Mouse (Mus musculus) ovary, postnatal 14 days (tissue): ENCODE measurements around the gene Zfp40.
"Not testable (repeated sequence)": the region's sequence is repeated elsewhere in the genome, so short reads cannot be mapped to it uniquely, and the experiment has no call there.

Experiments
- DNase-seq: peaks from one replicate; pipeline ENCODE4 v3.0.0; 2022; ENCODE audit warnings: low spot score

Zfp40 gene

GRCm38 (mm10) chr17:23192453-23193379 lies at the start of gene Zfp40:
TSS of gene Zfp40 (minus strand) at chr17:23193252.
- DNase-seq: peak; percentile 84

DNA sequence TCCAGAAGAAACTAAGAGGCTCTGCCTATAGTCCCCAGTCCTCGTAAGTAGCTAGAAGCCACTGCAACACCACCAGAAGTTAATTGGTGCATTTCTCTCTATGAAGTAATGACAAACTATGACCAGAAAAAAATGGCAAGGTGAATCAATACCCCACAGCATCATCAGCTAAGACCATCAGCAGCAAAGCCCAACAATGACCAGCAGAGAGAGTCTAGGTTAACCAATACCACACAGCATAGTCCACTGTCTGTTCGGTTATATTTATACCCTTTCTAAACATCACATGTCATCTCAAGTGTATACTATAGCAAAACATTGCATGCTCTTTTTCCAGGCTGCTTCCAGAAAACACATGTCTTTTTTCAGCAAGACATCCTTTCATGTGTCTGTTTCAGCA lies 25.3 kb upstream of the Zfp40 start:
- DNase-seq: no peak

GRCm38 (mm10) chr17:23199856-23200255 lies 6.8 kb upstream of the Zfp40 start:
- DNase-seq: not testable (repeated sequence)

- DNase-seq: peak; percentile 6
Measured at GRCm38 (mm10) chr17:23193441-23193840, 389 bp upstream of the Zfp40 start.

DNA sequence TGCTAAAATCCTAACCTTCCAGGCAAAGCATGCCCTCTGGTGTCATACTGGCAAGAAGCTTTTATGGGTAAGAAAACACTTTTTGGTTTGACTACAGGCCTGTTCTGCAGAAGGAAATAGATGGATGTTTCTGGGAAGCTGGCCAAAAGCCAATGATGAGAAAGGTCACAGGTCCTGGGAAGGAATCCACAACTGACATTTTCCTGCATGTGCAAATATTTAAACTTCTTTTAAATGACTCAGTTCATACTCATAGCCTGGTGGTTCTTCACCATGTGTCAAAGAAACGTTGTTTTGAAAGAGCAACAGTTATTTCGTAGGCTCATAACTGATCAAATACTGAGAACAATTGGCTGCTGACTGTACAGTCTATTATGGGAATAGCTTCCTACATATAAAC lies 5.4 kb downstream of the Zfp40 start:
- no peak for DNase-seq
